Mouse (Mus musculus) embryonic fibroblast, embryonic 13.5 days (primary cell): Measurements from ENCODE around the gene Mfsd4a. TPM values are rescaled to one million over a fixed set of nuclear protein-coding genes. Genes with fewer than 3 reads are reported as not detected.

Source experiments
- H3K27ac ChIP-seq: 2 replicates; pipeline ENCODE4 v1.5.1; 2012; ENCODE audit warnings: low read length, control low read depth, inconsistent platforms; ENCODE audit not compliant: insufficient read depth
- H3K4me1 ChIP-seq: 2 replicates; pipeline ENCODE4 v1.6.1; 2011; ENCODE audit warnings: low read length; ENCODE audit not compliant: control insufficient read depth, insufficient read depth
- H3K4me3 ChIP-seq: 2 replicates; pipeline ENCODE4 v1.5.1; 2011; ENCODE audit warnings: mild to moderate bottlenecking, control low read depth, low read length; ENCODE audit not compliant: insufficient read depth
- CTCF ChIP-seq: IDR thresholded peaks from 2 replicates; pipeline ENCODE4 v1.5.1; 2011; ENCODE audit warnings: mild to moderate bottlenecking, control low read depth, low read length, moderate library complexity, borderline replicate concordance; ENCODE audit not compliant: insufficient read depth
- POLR2A ChIP-seq: IDR thresholded peaks from 2 replicates; pipeline ENCODE4 v1.6.1; 2011; ENCODE audit warnings: low read depth, mild to moderate bottlenecking, control low read depth, low read length, moderate library complexity
- polyA plus RNA-seq: library from polyadenylated mRNA; stranded (reverse); fragments of >200 nt; gene quantifications from 2 replicates; pipeline ENCODE4 v1.2.4, GENCODE M21; 2011; ENCODE audit warnings: low read depth; ENCODE audit not compliant: missing spikeins, insufficient read length

Mfsd4a gene
- polyA plus RNA-seq, 1 experiment = 0.67 TPM

- H3K4me1 ChIP-seq = no peaks in the 10 kb centered on the region
- H3K4me3 ChIP-seq = no peak overlapping the region
- TF ChIP-seq POLR2A (no peak), CTCF (no peak)
- no peak overlapping the region for H3K27ac ChIP-seq
Measured at GRCm38 (mm10) chr1:131973991-131974390, 93.9 kb downstream of the Mfsd4a start.

Other genes with a start within 250 kb of the Mfsd4a start
- gene Slc41a1, start 240.6 kb downstream of the Mfsd4a start, polyA plus RNA-seq = 21.1 and 22.7 TPM in 2 replicates
- 16.6 and 23.8 TPM in 2 replicates for gene Rab29, start 200.8 kb downstream of the Mfsd4a start, polyA plus RNA-seq
- 132 and 180 TPM in 2 replicates for gene Nucks1, start 157.5 kb downstream of the Mfsd4a start, polyA plus RNA-seq
- gene Slc45a3, start 105.1 kb downstream of the Mfsd4a start, polyA plus RNA-seq = 0.30 TPM in 1 of 2 replicates, not detected in the other
- gene Elk4, start 60.5 kb downstream of the Mfsd4a start, polyA plus RNA-seq = 90.0 and 109 TPM in 2 replicates
- 14.0 and 28.8 TPM in 2 replicates for gene Cdk18, start 71.6 kb upstream of the Mfsd4a start, polyA plus RNA-seq
- gene Lemd1, start 123.4 kb upstream of the Mfsd4a start, polyA plus RNA-seq = not detected in 2 replicates
- gene AC124108.1, start 123.4 kb upstream of the Mfsd4a start, polyA plus RNA-seq = not detected in 2 replicates
- gene Gm10188, start 161.7 kb upstream of the Mfsd4a start, polyA plus RNA-seq = not detected in 2 replicates
- gene Klhdc8a, start 230.6 kb upstream of the Mfsd4a start, polyA plus RNA-seq = 10.5 and 16.1 TPM in 2 replicates
- gene Nuak2, start 248.1 kb upstream of the Mfsd4a start, polyA plus RNA-seq = 9.2 and 14.2 TPM in 2 replicates